Mouse (Mus musculus) CH12.LX (cell line): ENCODE measurements around the gene Rhcg.

Source experiments
- CHD1 ChIP-seq: IDR thresholded peaks from 2 replicates; pipeline ENCODE4 v1.6.1; 2012; ENCODE audit warnings: low read depth, low read length, improper control_type of control experiment, inconsistent platforms
- CTCF ChIP-seq, 2 experiments: IDR thresholded peaks in 1 of 2; conservative IDR thresholded peaks in 1 of 2; 2 replicates each; pipeline ENCODE4 v1.5.1; 2011 to 2012; ENCODE audit warnings: low read depth in 2 of 2, low read length in 2 of 2, improper control_type of control experiment in 1 of 2, inconsistent platforms in 1 of 2, mild to moderate bottlenecking in 1 of 2, moderate library complexity in 1 of 2
- E2F4 ChIP-seq: IDR thresholded peaks from 2 replicates; pipeline ENCODE4 v1.6.1; 2011; ENCODE audit warnings: low read depth, low read length, improper control_type of control experiment; ENCODE audit not compliant: insufficient replicate concordance
- ELF1 ChIP-seq: IDR thresholded peaks from 2 replicates; pipeline ENCODE4 v1.6.1; 2014; ENCODE audit warnings: low read depth, mild to moderate bottlenecking, inconsistent platforms, low read length, improper control_type of control experiment
- HCFC1 ChIP-seq: IDR thresholded peaks from 2 replicates; pipeline ENCODE4 v1.6.1; 2012; ENCODE audit warnings: low read depth, mild to moderate bottlenecking, inconsistent platforms, low read length, improper control_type of control experiment
- MXI1 ChIP-seq: IDR thresholded peaks from 2 replicates; pipeline ENCODE4 v1.6.1; 2011; ENCODE audit warnings: mild to moderate bottlenecking, low read depth, low read length, improper control_type of control experiment
- MYC ChIP-seq: IDR thresholded peaks from 2 replicates; pipeline ENCODE4 v1.6.1; 2011; ENCODE audit warnings: low read depth, mild to moderate bottlenecking, improper control_type of control experiment, low read length
- NELFE ChIP-seq: IDR thresholded peaks from 2 replicates; pipeline ENCODE4 v1.6.1; 2011; ENCODE audit warnings: low read depth, low read length, improper control_type of control experiment
- POLR2A ChIP-seq: IDR thresholded peaks from 2 replicates; pipeline ENCODE4 v1.6.1; 2011; ENCODE audit warnings: low read depth, mild to moderate bottlenecking, improper control_type of control experiment, low read length
- RAD21 ChIP-seq: IDR thresholded peaks from 2 replicates; pipeline ENCODE4 v1.6.1; 2011; ENCODE audit warnings: low read depth, mild to moderate bottlenecking, low read length, improper control_type of control experiment, moderate library complexity
- SIN3A ChIP-seq: IDR thresholded peaks from 2 replicates; pipeline ENCODE4 v1.6.1; 2012; ENCODE audit warnings: low read length, improper control_type of control experiment, inconsistent platforms
- USF1 ChIP-seq: IDR thresholded peaks from 2 replicates; pipeline ENCODE4 v1.6.1; 2014; ENCODE audit warnings: low read depth, mild to moderate bottlenecking, inconsistent platforms, low read length, improper control_type of control experiment
- USF2 ChIP-seq: conservative IDR thresholded peaks from 2 replicates; pipeline ENCODE4 v1.6.1; 2011; ENCODE audit warnings: low read depth, low read length, improper control_type of control experiment

- TF ChIP-seq POLR2A (no peak), USF2 (no peak), CTCF (conservative IDR thresholded peaks at IDR 0.05 in 1 of 2, IDR thresholded peaks at IDR 0.05 in 1 of 2; ENCODE audit: low read depth in 2 of 2, low read length in 2 of 2) (no peak), HCFC1 (no peak), ELF1 (no peak), USF1 (no peak), NELFE (no peak), MXI1 (no peak), MYC (no peak), SIN3A (no peak), E2F4 (no peak), RAD21 (no peak), CHD1 (no peak)
Observed at GRCm38 (mm10) chr7:79572191-79572818, 45.2 kb downstream of the Rhcg start.
